Mouse (Mus musculus) retina, postnatal 1 day (tissue): Measurements from ENCODE around the gene 4921536K21Rik.

Experiments
- DNase-seq: peaks from one replicate; pipeline ENCODE4 v3.0.0-alpha.2; 2012

4921536K21Rik gene

GRCm38 (mm10) chr11:3910513-3911310, 15.8 kb upstream of the 4921536K21Rik start:
- DNase-seq, result no peak

GRCm38 (mm10) chr11:3909236-3909635, 14.3 kb upstream of the 4921536K21Rik start:
- DNase-seq, result no peak

GRCm38 (mm10) chr11:3905446-3905845, 10.5 kb upstream of the 4921536K21Rik start:
- no peak for DNase-seq

GRCm38 (mm10) chr11:3904673-3905072, 9.8 kb upstream of the 4921536K21Rik start:
- no peak for DNase-seq

- no peak for DNase-seq
Observed at GRCm38 (mm10) chr11:3903046-3903445, 8.1 kb upstream of the 4921536K21Rik start.

GRCm38 (mm10) chr11:3902516-3902915, 7.6 kb upstream of the 4921536K21Rik start:
- no peak for DNase-seq

- no peak for DNase-seq
Observed at GRCm38 (mm10) chr11:3900296-3900695, 5.4 kb upstream of the 4921536K21Rik start.

- no peak for DNase-seq
Observed at GRCm38 (mm10) chr11:3895933-3896332, 1.0 kb upstream of the 4921536K21Rik start.

GRCm38 (mm10) chr11:3895458-3895857, 560 bp upstream of the 4921536K21Rik start:
- DNase-seq, result peak; percentile 30

GRCm38 (mm10) chr11:3893970-3894369, 928 bp downstream of the 4921536K21Rik start:
- DNase-seq, result no peak

- DNase-seq, result no peak
Observed at GRCm38 (mm10) chr11:3887331-3887730, 7.6 kb downstream of the 4921536K21Rik start.

- no peak for DNase-seq
Observed at GRCm38 (mm10) chr11:3883711-3884110, 11.2 kb downstream of the 4921536K21Rik start.

GRCm38 (mm10) chr11:3879836-3880235, 15.1 kb downstream of the 4921536K21Rik start:
- DNase-seq, result peak; percentile 84

GRCm38 (mm10) chr11:3878660-3879059, 16.2 kb downstream of the 4921536K21Rik start:
- peak; percentile 38 for DNase-seq

- no peak for DNase-seq
Observed at GRCm38 (mm10) chr11:3876419-3876818, 18.5 kb downstream of the 4921536K21Rik start.

GRCm38 (mm10) chr11:3864343-3864742, 30.6 kb downstream of the 4921536K21Rik start:
- peak; percentile 52 for DNase-seq

GRCm38 (mm10) chr11:3863454-3864112, 31.3 kb downstream of the 4921536K21Rik start, which contains the start of gene Osbp2:
Gene Osbp2, minus strand, starts transcription at chr11:3863903.
- peak; percentile 89 for DNase-seq

GRCm38 (mm10) chr11:3862661-3863453, 32.0 kb downstream of the 4921536K21Rik start:
- no peak for DNase-seq

- DNase-seq, result no peak
Observed at GRCm38 (mm10) chr11:3860361-3860760, 34.5 kb downstream of the 4921536K21Rik start.

GRCm38 (mm10) chr11:3859778-3860177, 35.1 kb downstream of the 4921536K21Rik start:
- no peak for DNase-seq

GRCm38 (mm10) chr11:3857902-3858301, 37.0 kb downstream of the 4921536K21Rik start:
- DNase-seq, result no peak

- no peak for DNase-seq
Observed at GRCm38 (mm10) chr11:3855846-3856245, 39.1 kb downstream of the 4921536K21Rik start.

GRCm38 (mm10) chr11:3854156-3854555, 40.7 kb downstream of the 4921536K21Rik start:
- no peak for DNase-seq
